Mouse (Mus musculus): ENCODE measurements at regions not wholly inside any gene's neighbourhood (a gene's known extent, or its start where the extent isn't known, plus 50 kb on each side); places are given as distances from the start of the nearest gene placed in this dataset.

DNA sequence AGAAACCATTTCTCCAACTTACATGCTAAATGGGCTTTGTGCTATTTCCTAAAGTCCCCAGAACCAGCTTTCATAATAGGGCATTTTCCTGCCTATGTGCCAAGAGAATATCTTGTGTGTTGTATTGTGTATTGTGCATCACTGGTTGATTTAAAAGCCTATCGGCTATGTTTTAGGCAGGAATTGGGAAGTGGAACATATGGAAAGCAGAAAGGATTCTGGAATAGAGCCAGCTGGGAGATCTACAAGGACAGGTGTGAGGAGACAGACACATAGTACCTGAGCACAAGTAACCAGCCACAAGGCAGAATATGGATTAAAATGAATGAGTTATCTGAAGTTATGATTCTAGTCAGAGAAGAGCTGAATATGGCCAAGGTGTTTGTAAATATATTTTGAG is 236.0 kb downstream of the 1190002N15Rik start:
- no peaks in the 10 kb centered on the region for H3K36me3 ChIP-seq (ENCODE audit: control insufficient read depth, insufficient read depth, low read length)
- DNase-seq (ENCODE audit: low spot score, missing footprints) (no peak), ATAC-seq (ENCODE audit: low FRiP score) (no peak)
- H3K27ac ChIP-seq (ENCODE audit: low read depth, low read length), result no peak overlapping the region
- H3K4me1 ChIP-seq (ENCODE audit: control insufficient read depth, insufficient read depth, low read length), result no peaks in the 10 kb centered on the region
- no peak overlapping the region for H3K4me3 ChIP-seq (ENCODE audit: low read depth, low read length)
- H3K9ac ChIP-seq (ENCODE audit: low read length), result no peak overlapping the region
- no peaks in the 10 kb centered on the region for H3K9me3 ChIP-seq (ENCODE audit: control insufficient read depth, low read length)
- H3K4me2 ChIP-seq, result no peak overlapping the region
- no peaks in the 10 kb centered on the region for H3K27me3 ChIP-seq (ENCODE audit: control insufficient read depth, insufficient read depth, low read length)
- WGBS, result 89% methylated on average over 1 of the region's 1 CpGs

DNA sequence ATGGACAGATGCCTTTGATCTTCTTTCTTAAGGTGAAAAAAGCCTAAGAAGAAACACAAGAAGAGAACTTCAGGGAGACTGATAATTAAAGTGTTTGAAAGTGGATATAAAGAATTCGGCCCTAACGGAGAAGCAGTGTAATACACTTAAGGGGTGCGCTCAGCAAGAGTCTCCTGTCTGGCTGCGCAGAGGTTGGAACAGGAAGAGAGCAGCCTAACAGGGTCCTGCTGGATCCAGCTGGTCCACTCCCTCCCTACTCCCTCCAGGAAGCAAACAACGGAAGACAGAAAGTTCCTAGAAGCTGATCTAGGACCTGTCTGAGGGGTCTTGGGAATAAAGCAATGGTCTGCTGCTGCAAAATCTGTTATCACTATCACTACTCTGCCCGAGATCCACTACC is 242.4 kb downstream of the 1190002N15Rik start:
- Histone ChIP-seq H3K4me3 (ENCODE audit: low read depth, low read length) (no peak overlapping the region), H3K36me3 (ENCODE audit: control insufficient read depth, insufficient read depth, low read length) (no peaks in the 10 kb centered on the region), H3K27me3 (ENCODE audit: control insufficient read depth, insufficient read depth, low read length) (no peaks in the 10 kb centered on the region), H3K9me3 (ENCODE audit: control insufficient read depth, low read length) (no peaks in the 10 kb centered on the region), H3K4me2 (no peak overlapping the region), H3K27ac (ENCODE audit: low read depth, low read length) (no peak overlapping the region), H3K4me1 (ENCODE audit: control insufficient read depth, insufficient read depth, low read length) (no peaks in the 10 kb centered on the region), H3K9ac (ENCODE audit: low read length) (no peak overlapping the region)
- ATAC-seq (ENCODE audit: low FRiP score) (no peak), DNase-seq (ENCODE audit: low spot score, missing footprints) (no peak)
- 77% methylated on average over 6 of the region's 6 CpGs for WGBS

DNA sequence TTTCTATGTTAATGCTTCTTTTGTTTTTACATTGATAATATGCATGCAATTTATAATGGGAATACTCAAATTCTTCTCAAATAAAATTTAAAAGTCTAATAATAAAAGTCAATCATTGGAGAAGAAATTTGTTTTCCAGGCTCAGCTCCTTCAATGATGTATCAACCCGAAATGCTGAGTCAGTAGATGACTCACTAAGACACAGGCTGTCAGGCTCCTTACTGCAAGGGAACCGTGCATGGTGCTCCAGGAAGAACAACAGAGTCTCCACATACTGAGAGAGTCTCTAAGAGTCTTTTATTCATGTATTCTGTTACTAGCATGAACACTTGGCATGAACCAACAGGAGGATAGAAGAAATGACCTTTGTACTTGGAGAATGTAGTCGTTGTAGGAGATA is 245.7 kb downstream of the 1190002N15Rik start:
- no peak for ATAC-seq (ENCODE audit: low FRiP score)
- 76% methylated on average over 3 of the region's 3 CpGs for WGBS
- H3K4me2 ChIP-seq, result no peak overlapping the region
- no peak overlapping the region for H3K9ac ChIP-seq (ENCODE audit: low read length)
- H3K27me3 ChIP-seq (ENCODE audit: control insufficient read depth, insufficient read depth, low read length), result no peaks in the 10 kb centered on the region
- DNase-seq (ENCODE audit: low spot score, missing footprints), result no peak
- no peak overlapping the region for H3K27ac ChIP-seq (ENCODE audit: low read depth, low read length)
- H3K4me1 ChIP-seq (ENCODE audit: control insufficient read depth, insufficient read depth, low read length), result no peaks in the 10 kb centered on the region
- no peak overlapping the region for H3K4me3 ChIP-seq (ENCODE audit: low read depth, low read length)
- H3K36me3 ChIP-seq (ENCODE audit: control insufficient read depth, insufficient read depth, low read length), result no peaks in the 10 kb centered on the region
- no peaks in the 10 kb centered on the region for H3K9me3 ChIP-seq (ENCODE audit: control insufficient read depth, low read length)

DNA sequence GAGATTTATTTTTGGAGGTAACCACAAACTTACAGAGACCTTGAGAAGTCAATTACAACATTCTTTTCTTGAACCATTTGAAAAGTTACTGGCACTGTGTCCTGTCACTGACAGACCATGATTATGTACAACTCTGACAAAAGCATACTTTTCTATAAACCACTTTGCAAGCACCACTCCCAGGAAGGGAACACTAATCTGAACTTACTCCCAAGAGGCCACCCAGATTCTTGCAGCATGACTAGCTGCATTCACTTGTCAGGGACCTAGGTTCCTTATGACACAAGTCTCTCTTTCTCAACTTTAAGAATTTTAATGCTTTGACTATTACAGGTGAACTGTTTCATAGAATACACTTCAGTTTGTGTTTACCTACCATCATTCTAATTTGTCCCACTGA is 248.3 kb downstream of the 1190002N15Rik start:
- Histone ChIP-seq H3K36me3 (ENCODE audit: control insufficient read depth, insufficient read depth, low read length) (no peaks in the 10 kb centered on the region), H3K4me3 (ENCODE audit: low read depth, low read length) (no peak overlapping the region), H3K9ac (ENCODE audit: low read length) (no peak overlapping the region), H3K27me3 (ENCODE audit: control insufficient read depth, insufficient read depth, low read length) (no peaks in the 10 kb centered on the region), H3K9me3 (ENCODE audit: control insufficient read depth, low read length) (no peaks in the 10 kb centered on the region), H3K27ac (ENCODE audit: low read depth, low read length) (no peak overlapping the region), H3K4me2 (no peak overlapping the region), H3K4me1 (ENCODE audit: control insufficient read depth, insufficient read depth, low read length) (no peaks in the 10 kb centered on the region)
- DNase-seq (ENCODE audit: low spot score, missing footprints) (no peak), ATAC-seq (ENCODE audit: low FRiP score) (no peak)

DNA sequence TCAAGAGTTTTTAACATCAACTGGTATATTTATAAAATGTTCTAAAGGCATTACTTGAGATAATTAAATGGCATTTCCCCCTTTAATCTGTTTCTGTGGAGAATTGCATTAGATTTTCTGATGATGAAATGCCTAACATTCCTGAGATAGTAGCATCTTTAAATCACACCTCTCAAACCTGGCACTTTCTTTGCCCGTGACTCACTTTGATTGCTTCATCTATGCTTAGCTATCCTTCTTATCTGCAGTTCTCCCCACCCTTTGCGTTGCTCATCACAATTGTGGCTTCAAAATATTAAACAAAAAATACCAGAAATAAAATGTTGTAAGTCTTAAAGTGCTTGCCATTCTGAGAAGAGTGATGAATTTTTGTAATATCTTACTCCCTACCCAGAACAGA is 250.3 kb downstream of the 1190002N15Rik start:
- DNase-seq (ENCODE audit: low spot score, missing footprints) (no peak), ATAC-seq (ENCODE audit: low FRiP score) (no peak)
- Histone ChIP-seq H3K4me3 (ENCODE audit: low read depth, low read length) (no peak overlapping the region), H3K4me1 (ENCODE audit: control insufficient read depth, insufficient read depth, low read length) (no peaks in the 10 kb centered on the region), H3K4me2 (no peak overlapping the region), H3K9me3 (ENCODE audit: control insufficient read depth, low read length) (no peaks in the 10 kb centered on the region), H3K36me3 (ENCODE audit: control insufficient read depth, insufficient read depth, low read length) (no peaks in the 10 kb centered on the region), H3K9ac (ENCODE audit: low read length) (no peak overlapping the region), H3K27me3 (ENCODE audit: control insufficient read depth, insufficient read depth, low read length) (no peaks in the 10 kb centered on the region), H3K27ac (ENCODE audit: low read depth, low read length) (no peak overlapping the region)
- WGBS, result 78% methylated on average over 2 of the region's 2 CpGs

DNA sequence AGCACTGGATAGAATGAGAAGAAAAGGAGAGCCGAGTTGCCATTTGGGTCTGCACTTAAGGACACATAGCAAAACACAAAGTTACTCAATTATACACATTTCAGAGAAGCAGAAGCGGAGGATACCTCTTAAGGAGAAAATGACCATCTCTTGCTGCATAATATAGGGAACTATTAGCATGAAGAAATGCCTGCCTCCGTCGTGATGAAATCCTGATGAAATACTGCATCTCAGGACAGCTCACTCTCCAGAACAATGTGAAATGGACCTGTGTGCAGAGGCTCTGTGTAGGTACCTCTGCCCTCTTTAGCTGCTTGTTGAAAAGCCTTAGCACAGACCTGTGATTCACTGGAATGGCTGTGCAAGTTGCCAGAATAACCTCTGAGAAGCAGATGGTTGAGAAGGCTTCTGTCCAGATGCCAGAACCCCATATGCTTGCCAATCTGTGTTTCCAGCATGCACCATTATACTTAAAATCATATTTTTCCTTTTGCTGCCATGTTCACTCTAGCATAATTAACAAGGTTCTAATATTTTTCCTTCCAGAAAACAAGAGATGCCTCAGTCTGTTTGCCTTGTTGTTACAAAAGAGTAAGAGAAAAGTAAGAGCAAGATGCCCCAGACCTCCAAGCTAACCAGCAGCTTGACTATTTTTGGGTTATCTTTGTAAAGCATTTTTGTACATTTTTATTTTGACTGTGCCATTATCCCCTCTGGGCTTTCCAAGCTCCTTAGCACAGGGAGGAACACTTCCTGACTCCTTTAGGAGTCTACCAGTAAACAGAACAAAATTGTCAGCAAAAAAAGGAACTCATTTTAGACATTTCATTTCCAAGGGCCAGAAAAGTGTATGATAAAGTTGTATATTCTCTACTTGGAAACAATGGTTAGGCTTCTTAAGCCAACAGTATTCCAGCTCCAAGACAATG is 259.0 kb downstream of the 1190002N15Rik start:
- no peak for ATAC-seq (ENCODE audit: low FRiP score)
- Histone ChIP-seq H3K27me3 (ENCODE audit: control insufficient read depth, insufficient read depth, low read length) (no peaks in the 10 kb centered on the region), H3K36me3 (ENCODE audit: control insufficient read depth, insufficient read depth, low read length) (no peaks in the 10 kb centered on the region), H3K9ac (ENCODE audit: low read length) (no peak overlapping the region), H3K4me1 (ENCODE audit: control insufficient read depth, insufficient read depth, low read length) (no peaks in the 10 kb centered on the region), H3K9me3 (ENCODE audit: control insufficient read depth, low read length) (no peaks in the 10 kb centered on the region), H3K4me3 (ENCODE audit: low read depth, low read length) (no peak overlapping the region), H3K4me2 (no peak overlapping the region), H3K27ac (ENCODE audit: low read depth, low read length) (no peak overlapping the region)
- DNase-seq (ENCODE audit: low spot score, missing footprints), result no peak
- WGBS, result 86% methylated on average over 4 of the region's 4 CpGs

DNA sequence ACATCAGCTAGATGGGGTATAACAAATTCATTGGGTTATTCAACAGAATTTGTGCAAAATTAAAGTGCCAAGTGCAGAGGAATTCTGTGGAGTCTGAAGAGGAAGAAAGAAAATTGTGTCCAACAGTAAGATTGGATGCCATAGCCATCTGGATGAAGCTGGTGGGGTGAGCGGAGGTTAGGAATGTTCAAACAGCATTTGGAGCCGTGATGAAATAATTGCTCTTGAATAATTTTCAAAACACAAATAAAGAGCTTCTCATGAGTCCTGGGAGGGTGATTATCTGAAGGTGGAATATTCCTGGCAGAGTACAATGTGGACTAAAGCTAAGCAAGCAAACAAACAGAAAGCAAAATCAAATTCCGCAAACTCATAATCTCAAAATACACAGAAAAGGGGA is 260.8 kb downstream of the 1190002N15Rik start:
- 88% methylated on average over 3 of the region's 3 CpGs for WGBS
- no peak overlapping the region for H3K4me3 ChIP-seq (ENCODE audit: low read depth, low read length)

DNA sequence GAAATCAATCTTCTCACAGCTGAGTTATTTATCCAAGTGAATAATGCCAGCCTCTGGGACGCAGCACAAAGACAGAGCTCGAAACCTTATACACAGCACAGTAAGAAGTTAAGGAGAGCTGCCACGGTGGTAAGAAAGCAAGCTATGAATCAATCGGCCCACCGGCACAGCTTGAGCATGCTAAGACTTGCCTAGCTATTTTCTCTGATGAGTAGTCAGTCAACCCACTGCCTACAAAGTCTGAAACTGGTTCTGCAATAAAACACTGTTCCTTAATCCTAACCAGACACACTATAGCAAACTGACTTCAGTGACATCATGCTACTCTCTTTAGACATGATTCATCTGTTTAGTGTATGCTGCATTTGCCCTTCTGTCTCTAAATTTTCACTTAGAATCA is 268.7 kb downstream of the 1190002N15Rik start:
- DNase-seq (ENCODE audit: low spot score, missing footprints) (no peak), ATAC-seq (ENCODE audit: low FRiP score) (no peak)
- Histone ChIP-seq H3K27ac (ENCODE audit: low read depth, low read length) (no peak overlapping the region), H3K4me3 (ENCODE audit: low read depth, low read length) (no peak overlapping the region), H3K9ac (ENCODE audit: low read length) (no peak overlapping the region), H3K9me3 (ENCODE audit: control insufficient read depth, low read length) (no peaks in the 10 kb centered on the region), H3K27me3 (ENCODE audit: control insufficient read depth, insufficient read depth, low read length) (no peaks in the 10 kb centered on the region), H3K36me3 (ENCODE audit: control insufficient read depth, insufficient read depth, low read length) (no peaks in the 10 kb centered on the region), H3K4me1 (ENCODE audit: control insufficient read depth, insufficient read depth, low read length) (no peaks in the 10 kb centered on the region), H3K4me2 (no peak overlapping the region)
- WGBS, result 89% methylated on average over 5 of the region's 5 CpGs

More for the DNA sequence above, 260.8 kb downstream of the 1190002N15Rik start:
- H3K4me2 ChIP-seq, result no peak overlapping the region
- no peaks in the 10 kb centered on the region for H3K4me1 ChIP-seq (ENCODE audit: control insufficient read depth, insufficient read depth, low read length)
- ATAC-seq (ENCODE audit: low FRiP score), result no peak
- no peaks in the 10 kb centered on the region for H3K36me3 ChIP-seq (ENCODE audit: control insufficient read depth, insufficient read depth, low read length)
- no peaks in the 10 kb centered on the region for H3K27me3 ChIP-seq (ENCODE audit: control insufficient read depth, insufficient read depth, low read length)
- no peaks in the 10 kb centered on the region for H3K9me3 ChIP-seq (ENCODE audit: control insufficient read depth, low read length)
- no peak overlapping the region for H3K27ac ChIP-seq (ENCODE audit: low read depth, low read length)
- no peak for DNase-seq (ENCODE audit: low spot score, missing footprints)
- H3K9ac ChIP-seq (ENCODE audit: low read length), result no peak overlapping the region

DNA sequence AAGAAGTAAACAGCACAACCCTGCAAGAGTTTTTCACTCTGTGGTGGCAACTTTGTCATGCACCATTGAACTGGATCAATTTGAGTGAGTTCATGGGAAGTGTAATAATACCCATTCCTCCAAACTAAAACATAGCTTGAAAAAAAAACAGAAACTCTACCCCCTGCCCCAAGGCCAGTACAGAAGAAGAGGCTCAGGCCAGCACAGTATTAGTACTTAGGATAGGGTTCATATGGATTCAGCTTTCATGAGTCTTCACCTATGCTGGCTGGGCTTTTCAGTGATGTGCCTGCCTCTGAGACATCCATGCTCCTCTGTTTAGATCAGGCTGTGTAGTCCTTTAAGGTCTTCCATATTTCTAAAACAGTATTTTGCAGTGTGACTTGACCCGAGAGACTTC is 270.6 kb downstream of the 1190002N15Rik start:
- Histone ChIP-seq H3K4me3 (ENCODE audit: low read depth, low read length) (no peak overlapping the region), H3K4me2 (no peak overlapping the region), H3K27ac (ENCODE audit: low read depth, low read length) (no peak overlapping the region), H3K4me1 (ENCODE audit: control insufficient read depth, insufficient read depth, low read length) (no peaks in the 10 kb centered on the region), H3K36me3 (ENCODE audit: control insufficient read depth, insufficient read depth, low read length) (no peaks in the 10 kb centered on the region), H3K9ac (ENCODE audit: low read length) (no peak overlapping the region), H3K9me3 (ENCODE audit: control insufficient read depth, low read length) (no peaks in the 10 kb centered on the region), H3K27me3 (ENCODE audit: control insufficient read depth, insufficient read depth, low read length) (no peaks in the 10 kb centered on the region)
- DNase-seq (ENCODE audit: low spot score, missing footprints) (no peak), ATAC-seq (ENCODE audit: low FRiP score) (no peak)
- 80% methylated on average over 1 of the region's 1 CpGs for WGBS

All from midbrain, embryonic 11.5 days (tissue).